Mouse (Mus musculus) left cerebral cortex, adult 2 months (tissue): ENCODE measurements at regions not wholly inside any gene's neighbourhood (a gene's known extent, or its start where the extent isn't known, plus 50 kb on each side); places are given as distances from the start of the nearest gene placed in this dataset.

Experiments
- DNase-seq, 2 experiments: peaks; one replicate each; pipeline ENCODE4 v3.0.0; 2021 to 2022; ENCODE audit warnings: low spot score in 2 of 2, mixed read lengths in 1 of 2; ENCODE audit errors: extremely low spot score in 1 of 2
- H3K27ac ChIP-seq: fragments of 200-600 bp; 2 replicates; pipeline ENCODE4 v1.8.1; 2022
- H3K4me3 ChIP-seq: fragments of 200-600 bp; 2 replicates; pipeline ENCODE4 v1.8.1; 2022
- CTCF ChIP-seq: fragments of 200-600 bp; IDR thresholded peaks from 2 replicates; pipeline ENCODE4 v1.8.1; 2022; ENCODE audit warnings: antibody characterized with exemption, mild to moderate bottlenecking, moderate library complexity
- intact Hi-C: fragments of 180-260 bp; cut with DNase I; formaldehyde crosslinking; loops from one replicate; pipeline ENCODE4 v1.15.1; 2025

DNA sequence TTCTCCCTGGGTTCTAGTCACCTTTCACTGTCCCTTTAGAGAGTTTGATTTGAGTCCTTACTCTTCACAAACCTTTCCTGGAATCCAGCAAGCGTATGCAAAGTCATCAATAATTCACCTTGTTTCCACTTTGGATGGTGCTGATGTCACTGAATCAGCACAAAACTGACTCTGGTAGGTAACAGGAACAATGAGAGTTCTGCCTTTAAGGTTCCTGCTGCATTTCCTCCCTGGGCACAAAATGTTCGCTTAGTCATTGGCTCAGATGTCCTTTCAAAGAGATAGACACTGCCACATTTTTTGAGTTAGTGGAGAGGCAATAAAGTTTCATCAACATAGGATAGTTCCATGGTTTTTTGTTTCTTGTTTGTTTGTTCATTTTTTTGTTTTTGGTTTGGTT is 664.4 kb upstream of the Tbl1xr1 start:
- Histone ChIP-seq H3K4me3 (no peak overlapping the region), H3K27ac (no peak overlapping the region)
- intact Hi-C loops, result no loop called here
- TF ChIP-seq CTCF, result no peak
- DNase-seq, result no peak

DNA sequence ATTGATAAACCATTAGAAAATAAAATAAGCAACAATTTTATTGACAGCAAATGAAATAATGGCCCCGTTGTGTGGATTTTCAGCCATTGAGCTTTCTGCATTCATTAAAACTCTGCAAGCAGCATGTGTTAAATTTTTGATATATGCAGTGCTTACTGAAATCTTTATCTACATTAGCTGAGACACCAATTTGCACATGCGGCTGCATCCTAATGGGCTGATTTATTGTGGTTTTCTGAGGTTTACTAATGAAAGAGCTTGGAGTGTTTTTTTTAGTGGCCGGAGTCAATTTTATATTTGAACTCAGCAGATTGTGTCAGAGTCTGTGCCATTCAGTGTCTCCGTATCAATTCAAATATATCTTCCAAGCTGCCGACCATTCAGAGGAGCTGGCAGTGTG is 653.3 kb upstream of the Tbl1xr1 start:
- no peak for DNase-seq
- no peak overlapping the region for H3K4me3 ChIP-seq
- intact Hi-C loops, result no loop called here
- H3K27ac ChIP-seq, result no peak overlapping the region
- TF ChIP-seq CTCF, result no peak

DNA sequence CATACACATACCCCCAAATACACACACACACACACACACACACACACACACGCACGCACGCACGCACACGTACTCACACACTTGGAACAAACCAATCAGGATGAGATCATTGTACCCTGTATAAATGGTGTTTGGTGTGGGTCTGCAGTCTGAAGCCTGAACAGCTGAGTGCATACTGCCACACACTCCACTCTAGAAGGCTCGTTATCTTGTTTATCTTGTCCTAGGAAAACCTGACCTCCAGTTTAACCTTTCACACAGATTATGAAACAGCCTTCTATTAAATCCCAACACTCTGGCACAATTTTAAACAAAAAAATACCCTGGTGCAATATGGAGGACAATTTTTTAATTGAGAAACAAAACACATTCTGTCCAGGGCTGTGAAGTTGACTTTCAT is 649.9 kb upstream of the Tbl1xr1 start:
- no peak for TF ChIP-seq CTCF
- no peak overlapping the region for H3K4me3 ChIP-seq
- H3K27ac ChIP-seq, result no peak overlapping the region
- intact Hi-C loops, result no loop called here
- DNase-seq, result no peak

DNA sequence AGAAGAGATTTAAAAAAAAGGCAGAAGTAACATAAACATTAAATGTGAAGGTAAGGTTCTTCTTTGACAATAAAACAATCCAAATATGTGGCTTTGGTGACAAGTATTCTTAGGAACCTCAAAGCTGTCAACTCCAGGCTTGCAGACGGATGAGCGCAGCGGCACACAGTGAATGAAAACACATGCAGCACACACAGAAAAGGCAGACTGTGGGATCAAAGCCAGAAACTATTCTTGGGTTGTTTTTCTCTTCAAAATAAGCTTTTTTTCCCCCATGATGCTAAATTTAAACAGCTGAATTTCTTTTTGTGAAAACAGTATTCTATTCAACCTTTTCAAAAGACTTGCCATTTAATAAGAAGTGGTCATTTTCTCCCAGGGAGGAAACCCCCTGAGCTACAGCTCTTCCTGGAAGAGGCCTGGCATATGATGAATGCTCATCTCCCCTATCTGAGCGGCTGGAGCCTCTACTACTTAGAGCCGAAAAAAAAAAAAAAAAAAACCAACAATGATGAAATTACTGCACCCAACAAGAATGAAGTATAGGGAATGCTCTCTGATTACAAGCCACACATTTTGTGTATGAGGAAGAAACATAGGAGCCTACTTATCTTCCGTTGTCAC is 648.9 kb upstream of the Tbl1xr1 start:
- no peak for TF ChIP-seq CTCF
- Histone ChIP-seq H3K4me3 (no peak overlapping the region), H3K27ac (no peak overlapping the region)
- intact Hi-C loops, result no loop called here
- no peak for DNase-seq

DNA sequence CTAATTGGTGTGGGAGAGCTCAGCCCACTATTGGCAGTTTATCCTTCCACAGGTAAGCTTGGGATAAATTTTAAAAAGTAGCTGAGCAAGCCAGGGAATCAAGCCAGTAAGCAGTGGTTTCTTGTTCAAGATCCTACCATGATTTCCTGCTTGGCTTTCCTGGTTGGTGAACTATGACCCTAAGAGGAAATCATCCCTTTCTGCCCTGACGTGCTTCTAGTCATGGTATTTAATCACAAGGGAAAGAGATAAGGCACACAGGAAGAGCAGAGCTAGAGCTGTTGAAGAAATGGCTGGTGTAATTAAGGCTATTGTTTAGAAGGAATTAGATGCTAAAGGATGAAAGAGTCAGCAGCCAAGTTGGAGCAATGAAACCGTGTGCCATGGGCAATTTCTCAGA is 648.3 kb upstream of the Tbl1xr1 start:
- intact Hi-C loops, result no loop called here
- H3K27ac ChIP-seq, result no peak overlapping the region

DNA sequence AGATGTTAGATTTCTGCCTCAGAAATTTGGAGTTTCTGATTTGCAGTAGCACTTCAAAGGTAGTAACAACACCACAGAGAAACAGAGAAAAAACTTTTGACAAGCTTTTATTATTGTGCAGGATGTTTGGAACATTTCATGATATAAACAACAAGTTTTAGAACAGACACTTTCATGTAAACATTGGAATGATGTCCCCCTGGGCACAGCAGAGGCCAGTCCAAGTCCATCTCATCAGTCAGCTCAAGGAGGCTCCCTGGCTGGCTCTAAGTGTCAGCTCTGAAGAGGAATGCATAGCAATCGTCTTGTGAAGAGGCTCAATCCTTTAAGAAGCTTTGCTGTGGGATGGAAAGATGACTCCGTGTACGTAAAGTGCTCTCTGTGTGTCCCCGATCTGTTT is 612.2 kb upstream of the Tbl1xr1 start:
- Histone ChIP-seq H3K27ac (no peak overlapping the region), H3K4me3 (no peak overlapping the region)
- intact Hi-C loops, result no loop called here
- TF ChIP-seq CTCF, result no peak
- DNase-seq, result no peak

More for the DNA sequence above, 648.3 kb upstream of the Tbl1xr1 start:
- no peak for TF ChIP-seq CTCF
- H3K4me3 ChIP-seq, result no peak overlapping the region
- DNase-seq, result no peak

DNA sequence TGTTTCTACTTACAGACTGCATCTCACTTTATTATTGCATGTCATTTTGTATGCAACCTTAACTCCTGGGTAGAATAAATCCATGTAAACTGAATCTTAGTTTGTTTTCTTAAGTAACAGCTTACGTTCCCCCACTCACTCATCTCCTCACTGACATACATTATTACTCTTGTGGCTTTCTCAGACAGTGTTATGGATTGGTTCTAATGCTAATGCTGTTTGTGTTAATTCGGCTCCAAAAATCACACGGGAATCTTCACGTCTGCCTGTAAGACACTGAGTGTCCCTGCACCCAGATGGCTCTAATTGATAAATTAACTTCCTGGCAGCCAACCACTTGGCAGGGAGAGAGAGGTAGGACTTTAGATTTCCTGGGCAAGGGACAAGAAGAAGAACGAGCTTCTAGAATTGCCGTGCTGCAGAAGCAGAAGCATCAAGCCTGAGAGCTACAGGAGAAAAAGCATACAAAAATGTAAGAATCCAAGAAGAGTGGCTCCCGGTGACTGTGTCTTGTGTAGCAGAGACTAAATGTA is 610.3 kb upstream of the Tbl1xr1 start:
- intact Hi-C loops, result no loop called here
- Histone ChIP-seq H3K27ac (peak overlapping the region; percentile 33; the same call in 1 of the 2 replicates), H3K4me3 (no peak overlapping the region)
- no peak for DNase-seq
- TF ChIP-seq CTCF, result no peak

DNA sequence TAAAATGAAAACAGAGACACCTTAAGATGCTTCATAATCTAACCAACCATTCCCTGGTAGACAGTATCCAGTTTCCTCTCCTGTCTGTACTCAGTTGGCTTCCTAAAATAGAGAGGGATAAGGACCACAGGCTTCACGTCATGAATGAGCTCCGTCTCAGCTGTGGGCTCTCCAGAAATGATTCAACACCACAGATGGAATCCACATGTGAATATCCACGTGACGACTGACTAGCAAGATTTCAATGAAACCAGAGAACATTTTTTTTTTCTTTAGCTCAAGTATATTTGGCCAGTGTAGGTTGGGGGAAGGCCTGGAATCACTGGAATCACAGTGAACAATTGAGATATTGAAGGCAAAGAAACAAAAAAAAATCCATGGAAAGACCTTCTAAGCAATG is 599.1 kb upstream of the Tbl1xr1 start:
- no peak for DNase-seq
- H3K4me3 ChIP-seq, result no peak overlapping the region
- H3K27ac ChIP-seq, result no peak overlapping the region; the same call in 1 of the 2 replicates
- intact Hi-C loops, result loop anchor here (5.0 to 10.0 kb wide), 5 partner anchors 460 to 740 kb away; no protein-coding TSS in a partner anchor
- TF ChIP-seq CTCF, result no peak

DNA sequence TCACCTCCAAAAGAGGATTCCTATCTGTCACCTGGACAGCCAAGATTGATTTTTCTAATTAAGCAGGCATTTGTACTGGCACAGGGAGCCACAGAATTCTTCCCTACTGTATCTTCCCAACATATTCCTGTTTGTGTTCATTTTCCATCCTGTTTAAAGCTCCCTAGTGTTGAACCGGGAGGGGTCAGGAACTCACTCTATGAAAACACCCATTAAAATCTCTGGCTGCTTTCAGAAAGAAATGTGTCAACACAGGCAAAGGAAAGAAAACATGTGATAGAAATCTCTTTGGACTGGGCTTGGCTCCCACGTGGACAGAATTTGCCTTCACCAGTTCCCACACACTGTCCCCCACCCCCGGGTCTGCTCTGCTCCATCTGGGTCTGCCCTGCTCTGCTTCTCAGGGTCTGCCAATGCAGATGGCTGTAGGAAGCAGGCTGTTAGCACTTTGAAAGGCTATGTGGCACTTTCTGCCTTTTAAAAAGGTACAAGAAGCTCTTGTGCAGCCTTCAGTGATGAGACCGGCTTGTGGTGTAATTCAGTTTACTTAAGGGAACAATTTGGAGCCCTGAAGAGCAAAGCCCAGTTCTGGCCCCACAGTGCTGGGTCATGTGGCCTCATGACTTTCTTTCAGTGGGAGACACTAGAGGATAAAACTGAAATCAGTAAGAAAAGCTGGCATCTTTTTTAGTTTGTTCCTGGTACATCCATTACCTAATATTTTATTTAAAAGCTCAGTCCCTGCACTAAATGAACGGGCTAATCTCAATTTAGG is 597.2 kb upstream of the Tbl1xr1 start:
- intact Hi-C loops, result loop anchor here (1.0 to 10.0 kb wide), 6 partner anchors 458 to 742 kb away; no protein-coding TSS in a partner anchor
- DNase-seq, result peak; percentile 56 to 71
- H3K27ac ChIP-seq, result peak overlapping the region; percentile 80
- no peak overlapping the region for H3K4me3 ChIP-seq
- no peak for TF ChIP-seq CTCF

DNA sequence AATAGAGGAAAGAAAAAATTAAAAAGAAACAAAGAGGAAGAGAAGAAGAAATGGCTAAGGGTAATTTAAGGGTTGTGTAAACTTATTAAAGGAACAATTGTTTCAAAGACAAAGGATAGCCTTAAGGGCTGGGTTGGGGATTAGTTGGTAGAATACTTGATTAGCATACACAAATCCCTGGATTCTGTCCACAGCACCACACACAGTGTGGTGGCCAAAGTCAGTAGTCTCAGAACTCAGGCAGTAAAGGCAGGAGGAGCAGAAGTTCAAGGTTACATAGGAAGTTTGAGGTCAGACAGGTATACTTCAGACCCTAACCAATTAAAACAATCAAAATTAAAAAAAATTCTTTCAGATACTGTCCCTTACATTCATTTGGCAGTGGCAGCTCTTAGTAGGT is 596.6 kb upstream of the Tbl1xr1 start:
- intact Hi-C loops, result loop anchor here (1.0 to 10.0 kb wide), 9 partner anchors 455 to 825 kb away; no protein-coding TSS in a partner anchor
- no peak for TF ChIP-seq CTCF
- Histone ChIP-seq H3K4me3 (no peak overlapping the region), H3K27ac (peak overlapping the region; percentile 80)
- no peak for DNase-seq

DNA sequence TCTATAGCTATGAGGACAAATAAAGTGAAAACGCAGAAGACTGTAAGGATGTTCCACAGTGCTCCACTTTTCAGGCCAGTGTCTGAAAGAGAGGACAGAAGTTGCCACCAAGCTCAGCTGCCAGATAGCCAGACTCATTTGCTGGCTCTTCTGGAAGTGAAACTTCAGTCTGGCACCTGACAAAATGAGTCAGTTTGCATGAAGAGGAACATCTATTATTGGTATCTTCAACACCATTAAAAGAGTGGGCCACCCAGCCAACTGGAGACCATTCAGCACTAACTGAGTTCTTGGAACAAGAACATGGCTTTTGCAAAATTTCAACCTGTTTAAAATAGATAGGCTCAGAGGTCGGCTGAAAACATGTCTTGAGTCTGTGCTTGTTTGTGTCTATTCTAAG is 592.4 kb upstream of the Tbl1xr1 start:
- no peak for TF ChIP-seq CTCF
- H3K4me3 ChIP-seq, result no peak overlapping the region
- peak in 1 of 2 experiments; percentile 19 for DNase-seq
- H3K27ac ChIP-seq, result peak overlapping the region; percentile 65
- intact Hi-C loops, result loop anchor here (2.0 to 10.0 kb wide), 5 partner anchors 85 to 829 kb away; partner anchors contain the start of gene Tbl1xr1

DNA sequence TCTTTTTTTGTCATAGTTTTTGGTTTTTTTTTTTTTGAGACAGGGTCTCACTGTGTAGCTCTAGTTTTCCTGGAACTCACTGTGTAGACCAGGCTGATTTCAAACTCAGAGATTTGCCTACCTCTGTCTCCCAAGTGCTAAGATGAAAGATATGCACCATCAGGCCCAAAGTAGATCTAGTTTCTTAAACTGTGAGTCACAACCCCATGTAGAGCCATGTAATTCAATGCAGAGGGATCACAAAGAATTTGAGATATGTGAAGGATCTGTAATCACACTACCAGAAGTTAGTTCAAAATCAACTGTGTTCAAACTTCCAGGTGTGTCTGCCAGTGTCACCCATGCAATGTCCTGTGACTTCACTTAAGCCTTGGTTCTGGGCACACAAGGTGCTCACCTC is 591.0 kb upstream of the Tbl1xr1 start:
- H3K4me3 ChIP-seq, result no peak overlapping the region
- no peak for TF ChIP-seq CTCF
- intact Hi-C loops, result loop anchor here (2.0 to 10.0 kb wide), 5 partner anchors 83 to 831 kb away; partner anchors contain the start of gene Tbl1xr1
- H3K27ac ChIP-seq, result peak overlapping the region; percentile 65
- DNase-seq, result no peak
